Mouse (Mus musculus) midbrain, embryonic 11.5 days (tissue): Measurements from ENCODE around the gene Syvn1. TPM values are rescaled to one million over a fixed set of nuclear protein-coding genes. Genes with fewer than 3 reads are reported as not detected.

Experiments used
- ATAC-seq: fragments of 200-750 bp; cut with Nextera tagmentation; 2 replicates; pipeline ENCODE4 v1.8.0; 2017; ENCODE audit warnings: moderate TSS enrichment, moderate library complexity; ENCODE audit not compliant: low FRiP score
- DNase-seq: peaks from one replicate; pipeline ENCODE4 v3.0.0; 2015; ENCODE audit warnings: low spot score; ENCODE audit errors: missing footprints
- H3K27ac ChIP-seq: fragments of 300-500 bp; sonication (generic); 2 replicates; pipeline ENCODE4 v1.5.1; 2014; ENCODE audit warnings: low read depth, low read length
- H3K27me3 ChIP-seq: fragments of 300-500 bp; sonication (generic); 2 replicates; pipeline ENCODE4 v1.6.1; 2014; ENCODE audit warnings: mild to moderate bottlenecking, low read length, moderate library complexity, mixed read lengths; ENCODE audit not compliant: control insufficient read depth, insufficient read depth
- H3K36me3 ChIP-seq: fragments of 300-500 bp; sonication (generic); 2 replicates; pipeline ENCODE4 v1.6.1; 2014; ENCODE audit warnings: mild to moderate bottlenecking, low read length, moderate library complexity, mixed read lengths; ENCODE audit not compliant: control insufficient read depth, insufficient read depth
- H3K4me1 ChIP-seq: fragments of 300-500 bp; sonication (generic); 2 replicates; pipeline ENCODE4 v1.6.1; 2014; ENCODE audit warnings: low read length; ENCODE audit not compliant: control insufficient read depth, insufficient read depth
- H3K4me2 ChIP-seq: fragments of 300-500 bp; sonication (generic); 2 replicates; pipeline ENCODE4 v1.6.1; 2014; ENCODE audit warnings: mild to moderate bottlenecking, moderate library complexity
- H3K4me3 ChIP-seq: fragments of 300-500 bp; sonication (generic); 2 replicates; pipeline ENCODE4 v1.5.1; 2014; ENCODE audit warnings: low read depth, low read length
- H3K9ac ChIP-seq: fragments of 300-500 bp; sonication (generic); 2 replicates; pipeline ENCODE4 v1.6.1; 2014; ENCODE audit warnings: low read length
- H3K9me3 ChIP-seq: fragments of 300-500 bp; sonication (generic); 2 replicates; pipeline ENCODE4 v1.6.1; 2016; ENCODE audit warnings: low read length; ENCODE audit not compliant: control insufficient read depth
- WGBS: fragments of 180-500 bp; shearing (Covaris S2); extraction: QIAGEN DNeasy Blood & Tissue Kit; methylation state at CpG from one replicate; pipeline ENCODE4 v1.1.7; 2014; 5-methylcytosine and 5-hydroxymethylcytosine counted together
- polyA plus RNA-seq: library from polyadenylated mRNA; unstranded; fragments of >200 nt; fragmentation: Nextera tagmentation; extraction: Ambion mirVana; gene quantifications from 2 replicates; pipeline ENCODE4 v1.2.1, GENCODE M21; 2014

Gene Syvn1
- polyA plus RNA-seq, 1 experiment from 2014 or later, result 23.1 TPM

GRCm38 (mm10) chr19:6068951-6069350 is 22.6 kb downstream of the Syvn1 start:
- Histone ChIP-seq H3K4me3 (no peak overlapping the region), H3K4me2 (no peak overlapping the region), H3K4me1 (peaks cover 17% of the 10 kb centered on the region), H3K27ac (no peak overlapping the region), H3K36me3 (peaks cover 9% of the 10 kb centered on the region), H3K9me3 (no peaks in the 10 kb centered on the region), H3K27me3 (no peaks in the 10 kb centered on the region), H3K9ac (no peak overlapping the region)
- 83% methylated on average over 4 of the region's 4 CpGs for whole genome bisulfite sequencing
- DNase-seq, result peak; percentile 75
- ATAC-seq, result no peak

- DNase-seq (no peak), ATAC-seq (no peak)
- Histone ChIP-seq H3K27me3 (no peaks in the 10 kb centered on the region), H3K9ac (no peak overlapping the region), H3K4me1 (peaks cover 17% of the 10 kb centered on the region), H3K4me2 (no peak overlapping the region), H3K36me3 (peaks cover 9% of the 10 kb centered on the region), H3K27ac (no peak overlapping the region), H3K4me3 (no peak overlapping the region), H3K9me3 (no peaks in the 10 kb centered on the region)
- WGBS, result 91% methylated on average over 10 of the region's 10 CpGs
These were observed 23.5 kb downstream of the Syvn1 start for GRCm38 (mm10) chr19:6069851-6070250.

GRCm38 (mm10) chr19:6070571-6071250 is 24.3 kb downstream of the Syvn1 start:
- H3K36me3 ChIP-seq, result peaks cover 9% of the 10 kb centered on the region

GRCm38 (mm10) chr19:6071261-6071660 is 24.9 kb downstream of the Syvn1 start:
- H3K9me3 ChIP-seq, result no peaks in the 10 kb centered on the region
- peaks cover 9% of the 10 kb centered on the region for H3K36me3 ChIP-seq
- no peak overlapping the region for H3K9ac ChIP-seq
- H3K4me1 ChIP-seq, result peaks cover 17% of the 10 kb centered on the region
- ATAC-seq (no peak), DNase-seq (peak; percentile 23)
- H3K4me3 ChIP-seq, result no peak overlapping the region
- H3K27ac ChIP-seq, result no peak overlapping the region
- 95% methylated on average over 19 of the region's 19 CpGs for WGBS
- H3K4me2 ChIP-seq, result no peak overlapping the region
- H3K27me3 ChIP-seq, result no peaks in the 10 kb centered on the region

More at GRCm38 (mm10) chr19:6070571-6071250, 24.3 kb downstream of the Syvn1 start:
- ATAC-seq (no peak), DNase-seq (peak; percentile 39)
- Histone ChIP-seq H3K4me1 (peaks cover 17% of the 10 kb centered on the region), H3K9me3 (no peaks in the 10 kb centered on the region), H3K4me3 (no peak overlapping the region), H3K27ac (no peak overlapping the region), H3K27me3 (no peaks in the 10 kb centered on the region), H3K9ac (no peak overlapping the region), H3K4me2 (no peak overlapping the region)
- WGBS, result 92% methylated on average over 31 of the region's 31 CpGs

GRCm38 (mm10) chr19:6073889-6074288 is 27.5 kb downstream of the Syvn1 start:
- Histone ChIP-seq H3K4me3 (no peak overlapping the region), H3K9me3 (no peaks in the 10 kb centered on the region), H3K27me3 (no peaks in the 10 kb centered on the region), H3K9ac (no peak overlapping the region), H3K27ac (no peak overlapping the region), H3K4me2 (no peak overlapping the region), H3K4me1 (peaks cover 6% of the 10 kb centered on the region), H3K36me3 (peaks cover 9% of the 10 kb centered on the region)
- ATAC-seq, result no peak
- WGBS, result 92% methylated on average over 5 of the region's 5 CpGs
- DNase-seq, result peak; percentile 75

GRCm38 (mm10) chr19:6076564-6077393 is 30.4 kb downstream of the Syvn1 start, which contains the start of gene Vps51:
Gene Vps51, minus strand, starts transcription at chr19:6077231.
- peaks cover 6% of the 10 kb centered on the region for H3K4me1 ChIP-seq
- H3K36me3 ChIP-seq, result peaks cover 7% of the 10 kb centered on the region
- peak; percentile 82 for ATAC-seq

DNA sequence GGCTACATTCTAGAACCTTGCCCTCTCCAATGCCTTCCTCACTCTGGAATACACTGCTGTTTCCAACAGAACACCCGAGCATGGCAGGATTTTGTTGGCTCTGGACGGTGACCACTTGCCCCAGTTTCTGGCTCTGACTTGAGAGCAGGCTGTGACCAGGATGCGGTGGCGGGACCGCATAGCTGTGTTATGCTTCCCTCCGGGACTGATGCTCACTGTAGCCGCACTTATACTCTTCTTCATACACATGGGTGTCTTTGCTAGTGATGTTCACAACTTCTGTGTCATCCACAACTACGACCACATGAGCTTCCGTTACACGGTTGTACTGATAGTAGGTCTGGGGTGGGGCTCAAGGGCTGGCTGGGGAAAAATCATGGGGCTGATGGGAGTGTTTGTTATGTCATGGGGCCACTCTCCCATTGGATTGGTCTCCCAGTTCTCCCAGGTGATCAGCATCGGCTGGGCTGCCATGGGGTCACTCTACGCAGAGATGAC is 33.7 kb downstream of the Syvn1 start, which contains the start of gene Tmem262:
Tmem262 (plus strand) TSS at position 51 of the 498 bp plus-strand sequence.
- Histone ChIP-seq H3K27me3 (no peaks in the 10 kb centered on the region), H3K9ac (no peak within 1 kb of the TSS), H3K4me2 (no peak within 1 kb of the TSS), H3K36me3 (peaks cover 11% of the 10 kb centered on the region), H3K4me3 (no peak within 1 kb of the TSS), H3K9me3 (no peaks in the 10 kb centered on the region), H3K27ac (no peak within 1 kb of the TSS), H3K4me1 (peaks cover 14% of the 10 kb centered on the region)
- ATAC-seq (no peak), DNase-seq (no peak)
- 93% methylated on average over 12 of the region's 12 CpGs for WGBS

More at GRCm38 (mm10) chr19:6076564-6077393, 30.4 kb downstream of the Syvn1 start, which contains the start of gene Vps51:
- Histone ChIP-seq H3K4me3 (peak within 1 kb of the TSS; percentile 52), H3K27me3 (no peaks in the 10 kb centered on the region), H3K9ac (peak within 1 kb of the TSS; percentile 71), H3K9me3 (no peaks in the 10 kb centered on the region), H3K27ac (peak within 1 kb of the TSS; percentile 38; the same call in 1 of the 2 replicates), H3K4me2 (peak within 1 kb of the TSS; percentile 89)
- 2% methylated on average over 33 of the region's 33 CpGs for WGBS
- peak; percentile 99 for DNase-seq

DNA sequence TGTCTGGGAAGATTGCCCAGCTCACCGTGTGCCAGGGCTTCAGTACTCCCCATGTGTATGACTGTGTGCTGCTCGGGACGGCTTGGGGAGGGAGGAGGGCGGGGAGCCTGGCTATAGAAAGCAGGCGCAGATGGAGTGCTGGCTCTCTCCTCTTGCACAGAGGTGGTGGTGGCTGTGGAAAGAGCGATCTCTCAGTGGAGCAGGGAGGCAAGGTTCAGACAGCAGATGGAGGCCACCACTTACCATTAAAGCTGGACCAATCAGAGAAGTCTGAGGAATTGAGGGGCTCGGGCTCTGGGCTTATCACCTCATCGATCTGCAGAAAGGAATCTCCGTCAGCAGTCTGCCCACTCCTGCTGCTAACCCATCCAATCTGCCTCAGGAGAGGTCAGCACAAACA is 35.8 kb downstream of the Syvn1 start, which contains the start of gene Gm28374:
Gm28374 (minus strand) TSS at position 101 of the 400 bp plus-strand sequence.
- H3K4me2 ChIP-seq, result no peak within 1 kb of the TSS
- H3K27ac ChIP-seq, result no peak within 1 kb of the TSS
- H3K27me3 ChIP-seq, result no peaks in the 10 kb centered on the region
- peaks cover 12% of the 10 kb centered on the region for H3K4me1 ChIP-seq
- 91% methylated on average over 9 of the region's 9 CpGs for WGBS
- H3K9me3 ChIP-seq, result no peaks in the 10 kb centered on the region
- no peak within 1 kb of the TSS for H3K4me3 ChIP-seq
- peaks cover 11% of the 10 kb centered on the region for H3K36me3 ChIP-seq
- no peak within 1 kb of the TSS for H3K9ac ChIP-seq
- ATAC-seq (no peak), DNase-seq (no peak)
